Mouse (Mus musculus) ES-Bruce4 (cell line): ENCODE measurements around the gene Olfr1411. TPM values are rescaled to one million over a fixed set of nuclear protein-coding genes. Genes with fewer than 3 reads are reported as not detected.

ENCODE experiments used
- H3K27ac ChIP-seq: 2 replicates; pipeline ENCODE4 v1.5.1; 2012; ENCODE audit warnings: low read length, inconsistent platforms; ENCODE audit not compliant: insufficient read depth
- H3K27me3 ChIP-seq: 2 replicates; pipeline ENCODE4 v1.6.1; 2012; ENCODE audit warnings: mild to moderate bottlenecking, low read length, inconsistent platforms; ENCODE audit not compliant: control insufficient read depth, poor library complexity, insufficient read depth, severe bottlenecking
- H3K36me3 ChIP-seq: 2 replicates; pipeline ENCODE4 v1.6.1; 2012; ENCODE audit warnings: inconsistent platforms, mild to moderate bottlenecking, low read length, moderate library complexity; ENCODE audit not compliant: control insufficient read depth, poor library complexity, insufficient read depth, severe bottlenecking
- H3K4me1 ChIP-seq: one replicate; pipeline ENCODE4 v1.8.1; 2011; ENCODE audit warnings: low read length; ENCODE audit not compliant: control insufficient read depth, insufficient read depth
- H3K4me3 ChIP-seq: 2 replicates; pipeline ENCODE4 v1.5.1; 2011; ENCODE audit warnings: low read depth, mild to moderate bottlenecking, low read length
- H3K9ac ChIP-seq: 2 replicates; pipeline ENCODE4 v1.6.1; 2012; ENCODE audit warnings: low read depth, mild to moderate bottlenecking, inconsistent platforms; ENCODE audit not compliant: poor library complexity, severe bottlenecking
- H3K9me3 ChIP-seq: replicated peaks from 2 replicates; pipeline ENCODE4 v1.6.1; 2012; ENCODE audit warnings: mild to moderate bottlenecking, low read length, inconsistent platforms; ENCODE audit not compliant: control insufficient read depth, poor library complexity, insufficient read depth, severe bottlenecking
- CTCF ChIP-seq: IDR thresholded peaks from one replicate; pipeline ENCODE4 v1.8.1; 2011; ENCODE audit warnings: low read depth, low read length
- EP300 ChIP-seq: IDR thresholded peaks from 2 replicates; pipeline ENCODE4 v1.6.1; 2011; ENCODE audit warnings: low read depth, low read length; ENCODE audit not compliant: insufficient read depth
- POLR2A ChIP-seq: IDR thresholded peaks from one replicate; pipeline ENCODE4 v1.8.1; 2011; ENCODE audit warnings: low read length; ENCODE audit not compliant: insufficient read depth
- polyA plus RNA-seq: library from polyadenylated mRNA; stranded (reverse); fragments of >200 nt; gene quantifications from 2 replicates; pipeline ENCODE4 v1.2.4, GENCODE M21; 2011; ENCODE audit warnings: low read depth; ENCODE audit not compliant: missing spikeins, insufficient read depth, insufficient read length

The Olfr1411 gene
- polyA plus RNA-seq, 1 experiment, result not detected

DNA sequence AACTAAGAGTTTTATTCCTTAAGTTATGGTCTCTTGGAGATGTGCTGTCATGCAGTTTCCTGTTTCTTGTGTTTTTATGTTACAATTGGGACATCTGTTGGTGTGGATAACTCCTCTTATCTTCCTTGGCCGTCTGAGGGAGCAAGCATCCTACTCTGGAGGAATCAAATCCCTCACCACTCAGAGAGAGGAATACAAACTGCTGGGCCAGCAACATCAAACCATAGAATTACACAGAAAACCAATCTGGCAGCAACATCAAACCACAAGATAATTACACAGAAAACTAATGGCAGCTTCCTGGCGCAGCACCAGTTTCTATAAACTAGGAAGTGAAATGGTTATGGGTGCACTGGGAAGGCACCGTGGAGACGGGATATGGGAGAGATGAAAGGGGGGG is 34.0 kb downstream of the Olfr1411 start:
- Histone ChIP-seq H3K9ac (no peak overlapping the region), H3K4me1 (no peaks in the 10 kb centered on the region), H3K27ac (no peak overlapping the region), H3K36me3 (no peaks in the 10 kb centered on the region), H3K27me3 (no peaks in the 10 kb centered on the region), H3K9me3 (no peaks in the 10 kb centered on the region), H3K4me3 (no peak overlapping the region)
- TF ChIP-seq CTCF (no peak), EP300 (no peak), POLR2A (no peak)

GRCm38 (mm10) chr1:92632196-92632595 is 38.0 kb downstream of the Olfr1411 start:
- TF ChIP-seq CTCF, result no peak
- TF ChIP-seq EP300, result no peak
- no peak for TF ChIP-seq POLR2A
- Histone ChIP-seq H3K36me3 (no peaks in the 10 kb centered on the region), H3K9me3 (no peaks in the 10 kb centered on the region), H3K9ac (no peak overlapping the region), H3K27ac (no peak overlapping the region), H3K4me1 (peaks cover 2% of the 10 kb centered on the region), H3K27me3 (no peaks in the 10 kb centered on the region), H3K4me3 (no peak overlapping the region)

DNA sequence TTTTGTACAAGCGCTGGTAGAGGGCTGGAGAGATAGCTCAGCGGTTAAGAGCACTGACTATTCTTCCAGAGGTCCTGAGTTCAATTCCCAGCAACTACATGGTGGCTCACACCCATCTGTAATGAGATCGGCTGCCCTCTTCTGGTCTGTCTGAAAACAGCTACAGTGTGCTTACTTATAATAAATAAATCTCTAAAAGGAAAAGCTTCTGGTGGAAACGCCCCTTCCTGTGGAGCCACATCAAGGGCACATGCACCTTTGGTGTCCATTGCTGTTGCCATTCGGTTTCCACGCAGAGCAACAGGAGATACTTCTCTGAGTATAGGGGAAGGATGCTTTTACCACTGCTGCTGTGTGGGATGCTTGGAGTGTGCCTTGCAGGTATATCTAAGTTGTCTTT is 38.7 kb downstream of the Olfr1411 start:
- Histone ChIP-seq H3K27ac (no peak overlapping the region), H3K36me3 (no peaks in the 10 kb centered on the region), H3K4me1 (peaks cover 2% of the 10 kb centered on the region), H3K4me3 (no peak overlapping the region), H3K27me3 (no peaks in the 10 kb centered on the region), H3K9me3 (no peaks in the 10 kb centered on the region), H3K9ac (no peak overlapping the region)
- no peak for TF ChIP-seq CTCF
- no peak for TF ChIP-seq POLR2A
- no peak for TF ChIP-seq EP300

DNA sequence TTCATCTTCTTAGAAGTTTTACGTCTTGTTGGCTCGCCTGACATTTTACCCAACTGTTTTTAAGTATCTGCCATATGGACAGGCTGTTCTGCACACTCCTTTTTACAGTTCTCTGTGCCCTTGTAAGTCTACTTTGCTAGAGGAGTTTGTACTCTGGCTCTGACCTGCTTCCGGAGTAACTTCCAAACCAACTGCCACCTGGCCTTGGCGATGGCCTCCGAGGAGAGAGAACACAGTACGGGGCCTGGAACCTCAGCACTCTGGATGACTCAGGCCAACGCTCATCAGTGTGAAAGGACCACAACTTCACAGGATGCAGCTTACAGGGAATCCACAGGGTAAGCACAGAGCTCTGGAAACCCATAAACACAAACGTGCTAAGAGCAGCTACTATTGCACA is 39.5 kb downstream of the Olfr1411 start:
- TF ChIP-seq POLR2A (no peak), CTCF (no peak), EP300 (no peak)
- no peak overlapping the region for H3K4me3 ChIP-seq
- H3K36me3 ChIP-seq, result no peaks in the 10 kb centered on the region
- H3K9me3 ChIP-seq, result no peaks in the 10 kb centered on the region
- no peak overlapping the region for H3K27ac ChIP-seq
- no peak overlapping the region for H3K9ac ChIP-seq
- peaks cover 2% of the 10 kb centered on the region for H3K4me1 ChIP-seq
- H3K27me3 ChIP-seq, result no peaks in the 10 kb centered on the region

- Histone ChIP-seq H3K27me3 (no peaks in the 10 kb centered on the region), H3K27ac (no peak overlapping the region), H3K9ac (no peak overlapping the region), H3K9me3 (no peaks in the 10 kb centered on the region), H3K4me1 (peaks cover 2% of the 10 kb centered on the region), H3K4me3 (no peak overlapping the region), H3K36me3 (no peaks in the 10 kb centered on the region)
- no peak for TF ChIP-seq CTCF
- no peak for TF ChIP-seq POLR2A
- TF ChIP-seq EP300, result no peak
These were observed 40.4 kb downstream of the Olfr1411 start for GRCm38 (mm10) chr1:92634569-92634968.

- Histone ChIP-seq H3K9me3 (no peaks in the 10 kb centered on the region), H3K27ac (no peak overlapping the region), H3K4me3 (no peak overlapping the region), H3K36me3 (no peaks in the 10 kb centered on the region), H3K9ac (no peak overlapping the region), H3K4me1 (peaks cover 2% of the 10 kb centered on the region), H3K27me3 (no peaks in the 10 kb centered on the region)
- no peak for TF ChIP-seq CTCF
- TF ChIP-seq POLR2A, result no peak
- TF ChIP-seq EP300, result no peak
These were observed 40.9 kb downstream of the Olfr1411 start for GRCm38 (mm10) chr1:92634976-92635599.
